Comparison of ENCODE assay signal across 10 mouse cellular contexts in the genomic region with DNA sequence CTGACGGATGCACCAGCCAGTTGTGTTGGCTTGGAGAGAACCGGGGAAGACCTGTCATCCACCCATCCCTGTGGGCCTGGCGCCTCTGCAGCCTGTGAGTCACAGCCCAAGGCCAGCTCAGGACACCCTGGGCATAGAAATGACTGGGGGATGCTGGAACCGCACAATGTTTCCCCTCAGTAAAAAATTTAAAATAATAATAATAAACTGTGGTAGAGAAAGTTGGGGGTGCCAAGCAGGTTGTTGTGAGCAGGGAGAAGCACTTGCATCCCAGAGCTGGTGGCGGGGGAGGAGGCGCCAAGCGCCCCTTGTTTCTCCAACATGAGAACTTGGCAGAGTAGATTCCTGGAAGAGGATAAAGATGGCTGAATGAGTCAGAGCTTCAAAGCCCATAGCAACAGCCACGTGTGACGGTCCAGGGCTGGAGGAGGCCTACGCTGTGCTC.
A peak's percentile ranks its signal among the peaks of the same experiment; 100 is the strongest.
DNase-seq lines count a peak whose midpoint lies in the region.
"Had no signal": no experiment of that assay in that cellular context is flagged by ENCODE, and none has a peak within 500 bp of the region (broad histone marks: within the 10 kb centered on the region; RNA-seq: fewer than 3 reads in every experiment).

No protein-coding gene starts in this region.

- DNase-seq in cerebellum, postnatal 10 days, result peak; percentile 42 to 50
- no peak for DNase-seq in cerebellum, adult 9-10 months
- DNase-seq in right cerebral cortex, adult 18-20 months, result peak; percentile 73
- no peak for DNase-seq in right cerebral cortex, postnatal 4 days
- peak; percentile 49 to 71 for DNase-seq in left cerebral cortex, adult 18-20 months (ENCODE audit: low spot score in 2 of 2)
- peak; percentile 58 for DNase-seq in telencephalon, adult 2 months (ENCODE audit: low read depth, low spot score)
- no peak for DNase-seq in spleen, postnatal 4 days (ENCODE audit: low spot score in 2 of 2)
- DNase-seq in ovary, postnatal 36 days (ENCODE audit: low spot score), result no peak
- DNase-seq: kidney, adult 18-20 months; thymus, postnatal 36 days had no signal

Comparison
In these comparisons a context has a peak if more than half of its experiments do, and no peak if none do; other contexts are left out.
1. DNase-seq: peak in cerebellum, postnatal 10 days (2 of 2), right cerebral cortex, adult 18-20 months (single experiment), left cerebral cortex, adult 18-20 months (2 of 2) and telencephalon, adult 2 months (single experiment); none in cerebellum, adult 9-10 months (single experiment), right cerebral cortex, postnatal 4 days (single experiment), spleen, postnatal 4 days (0 of 2) and ovary, postnatal 36 days (single experiment).